Mouse (Mus musculus) stomach, adult 2 months (tissue): Measurements from ENCODE around the gene Cacfd1. TPM values are rescaled to one million over a fixed set of nuclear protein-coding genes. Genes with fewer than 3 reads are reported as not detected.

ENCODE experiments used
- polyA plus RNA-seq: library from polyadenylated mRNA; depleted of rRNA; stranded (reverse); fragments of >200 nt; gene quantifications from 2 replicates; pipeline ENCODE4 v1.2.3, GENCODE M21; 2012; rRNA removed

Gene Cacfd1
- polyA plus RNA-seq, result 40.8 and 44.4 TPM in 2 replicates

DNA sequence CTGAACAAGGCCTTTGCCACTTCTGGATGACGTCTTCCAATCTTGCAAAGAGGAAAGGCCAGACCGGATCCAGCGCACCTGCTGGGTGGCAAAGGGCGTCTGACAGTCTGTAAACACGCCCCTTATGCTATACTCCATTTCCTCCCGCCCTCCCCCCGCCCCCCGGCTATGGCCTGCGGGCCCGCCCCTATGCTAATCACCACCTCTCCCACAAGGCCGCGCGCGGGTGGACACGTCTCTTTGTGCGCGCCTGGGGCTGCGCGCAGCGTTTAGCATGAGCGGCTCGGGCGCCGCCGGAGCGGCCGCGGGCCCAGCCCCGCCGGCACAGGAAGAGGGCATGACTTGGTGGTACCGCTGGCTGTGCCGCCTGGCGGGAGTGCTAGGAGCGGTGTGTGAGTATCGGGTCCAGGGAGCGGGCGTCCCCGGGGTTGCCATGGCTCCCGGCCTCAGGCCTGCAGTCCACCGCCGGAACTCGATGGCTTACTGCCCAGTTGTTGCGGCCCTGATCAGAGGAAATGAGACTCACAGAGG is at the start of gene Cacfd1:
Cacfd1 (plus strand) TSS at position 213 of the 531 bp plus-strand sequence.

DNA sequence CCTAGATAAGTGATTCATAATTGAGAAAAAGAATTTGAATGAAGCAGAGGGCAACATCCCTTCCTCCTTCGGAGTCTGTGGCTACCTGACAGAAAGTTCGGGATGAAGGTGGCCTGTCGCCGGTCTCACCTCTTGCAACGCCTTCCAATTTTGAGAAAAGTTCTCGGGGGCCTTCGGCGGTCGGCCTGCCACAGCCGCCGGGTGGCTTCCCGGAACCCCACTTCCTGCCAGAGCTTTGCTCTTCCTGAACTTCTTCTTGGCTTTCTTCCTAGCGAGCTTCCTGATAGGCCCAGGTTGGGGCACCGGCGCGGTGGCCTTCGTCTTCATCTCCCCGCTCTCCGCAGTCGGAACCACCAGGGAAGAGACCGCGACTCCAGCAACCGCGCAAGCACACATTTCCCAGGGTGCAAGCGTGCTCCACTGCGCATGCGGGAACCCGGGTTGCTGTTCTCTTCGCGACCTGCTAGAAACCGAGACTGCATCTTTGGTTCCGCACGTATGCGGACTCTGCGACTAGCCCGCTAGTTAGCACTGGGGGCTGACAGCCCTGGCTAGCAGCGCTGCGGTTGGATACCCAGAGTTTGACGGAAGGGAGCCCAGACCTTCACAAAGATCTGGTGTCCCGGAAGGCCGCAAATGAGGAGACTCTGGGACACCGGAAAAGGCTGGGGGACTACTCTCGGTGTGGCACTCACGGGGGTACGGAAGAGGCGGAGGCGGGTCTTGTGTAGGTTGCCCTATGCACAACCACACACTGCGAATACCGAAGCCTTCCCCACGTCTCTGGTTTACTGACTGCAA is 45.6 kb upstream of the Cacfd1 start, which contains the start of gene Rexo4:
Rexo4 (minus strand) TSS at position 464 of the 801 bp plus-strand sequence.

GRCm38 (mm10) chr2:26973116-26973515 is 36.6 kb upstream of the Cacfd1 start, which contains the start of gene Adamts13:
Adamts13 (plus strand) TSS chr2:26973416.

GRCm38 (mm10) chr2:27027618-27028436 is 18.1 kb downstream of the Cacfd1 start, which contains the start of gene Slc2a6:
Slc2a6 (minus strand) TSS chr2:27027998.

Other genes with a start within 250 kb of the Cacfd1 start
- gene Abo, start 144.9 kb upstream of the Cacfd1 start, polyA plus RNA-seq, result 0.56 and 0.79 TPM in 2 replicates
- 1.8 and 2.7 TPM in 2 replicates for gene Surf6, start 107.0 kb upstream of the Cacfd1 start, polyA plus RNA-seq
- gene Med22, start 99.2 kb upstream of the Cacfd1 start, polyA plus RNA-seq, result 17.2 and 18.7 TPM in 2 replicates
- gene Rpl7a, start 99.2 kb upstream of the Cacfd1 start, polyA plus RNA-seq, result 223 and 229 TPM in 2 replicates
- gene Surf2, start 93.6 kb upstream of the Cacfd1 start, polyA plus RNA-seq, result 7.5 and 11.6 TPM in 2 replicates
- gene Surf1, start 93.4 kb upstream of the Cacfd1 start, polyA plus RNA-seq, result 23.8 and 33.8 TPM in 2 replicates
- gene Surf4, start 76.0 kb upstream of the Cacfd1 start, polyA plus RNA-seq, result 98.7 and 211 TPM in 2 replicates
- gene Stkld1, start 75.9 kb upstream of the Cacfd1 start, polyA plus RNA-seq, result not detected in 2 replicates
- 6.8 and 7.4 TPM in 2 replicates for gene Rexo4, start 45.5 kb upstream of the Cacfd1 start, polyA plus RNA-seq
- gene Adamts13, start 36.5 kb upstream of the Cacfd1 start, polyA plus RNA-seq, result 0.04 and 0.15 TPM in 2 replicates
- 3.8 and 4.3 TPM in 2 replicates for gene Slc2a6, start 18.1 kb downstream of the Cacfd1 start, polyA plus RNA-seq
- gene Mymk, start 62.3 kb downstream of the Cacfd1 start, polyA plus RNA-seq, result not detected in 2 replicates
- 2.6 and 2.7 TPM in 2 replicates for gene Adamtsl2, start 69.5 kb downstream of the Cacfd1 start, polyA plus RNA-seq
- gene Fam163b, start 132.6 kb downstream of the Cacfd1 start, polyA plus RNA-seq, result 0.02 TPM in 1 of 2 replicates, not detected in the other
- gene Dbh, start 155.3 kb downstream of the Cacfd1 start, polyA plus RNA-seq, result 0.48 and 0.60 TPM in 2 replicates
- gene Sardh, start 238.4 kb downstream of the Cacfd1 start, polyA plus RNA-seq, result 5.3 and 7.0 TPM in 2 replicates